Mouse (Mus musculus): ENCODE data around the gene Ssty1.
"Not testable (repeated sequence)": the region's sequence is repeated elsewhere in the genome, so short reads cannot be mapped to it uniquely, and the experiment has no call there.

Gene Ssty1

DNA sequence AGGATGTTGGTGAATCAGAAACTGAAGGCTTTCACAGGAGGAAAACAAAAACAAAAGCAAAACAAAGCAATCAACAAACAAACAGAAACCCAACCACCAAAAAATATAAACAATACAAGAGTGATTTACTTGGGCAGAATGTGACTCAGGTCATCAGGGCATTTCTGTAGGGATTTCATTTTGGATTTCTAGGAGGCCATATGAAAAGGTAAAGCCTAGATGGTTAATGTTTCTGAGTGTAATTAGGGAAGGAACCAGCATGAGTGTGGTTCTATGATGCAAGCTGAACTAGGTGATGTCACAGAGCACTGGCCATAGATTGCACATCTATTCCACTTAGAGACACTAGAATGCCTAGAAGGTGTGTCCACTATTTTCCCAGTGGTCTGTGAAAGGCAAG lies at the start of gene Ssty1:
Gene Ssty1 (plus strand): TSS at position 301 of the 400 bp plus-strand sequence.
- not testable (repeated sequence) for DNase-seq

DNA sequence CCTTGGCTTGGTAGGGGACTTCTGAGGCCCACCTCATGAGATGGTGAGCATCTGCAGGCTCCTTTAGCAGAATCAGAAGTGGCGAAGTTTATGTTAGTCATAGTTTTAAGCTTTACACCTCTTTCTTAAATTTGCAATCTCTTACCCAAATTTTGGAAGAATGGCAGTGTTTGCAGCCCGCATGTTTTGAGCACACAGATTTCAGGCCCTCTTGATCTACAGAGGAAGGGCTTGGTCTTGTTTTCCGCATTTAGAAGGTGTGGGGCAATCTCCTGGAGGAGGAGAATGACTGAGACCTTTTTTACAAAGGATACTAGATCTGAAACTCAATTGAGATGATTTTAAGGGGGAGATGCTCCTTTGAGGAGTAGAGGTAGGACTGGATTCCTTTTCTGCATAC lies 27.2 kb upstream of the Ssty1 start, which contains the start of gene Gm21764:
Gene Gm21764 (minus strand): TSS at position 101 of the 400 bp plus-strand sequence.
- not testable (repeated sequence) for DNase-seq

All from cerebellum, adult 11 months (tissue).